Mouse (Mus musculus) heart, embryonic 14.5 days (tissue): ENCODE results near the gene AA986860. TPM values are rescaled to one million over a fixed set of nuclear protein-coding genes. Genes with fewer than 3 reads are reported as not detected.

Experiments used
- ATAC-seq: fragments of 200-750 bp; cut with Nextera tagmentation; 2 replicates; pipeline ENCODE4 v1.8.0; 2017; ENCODE audit warnings: low read depth, moderate TSS enrichment; ENCODE audit not compliant: insufficient number of reproducible peaks, insufficient read depth, low FRiP score
- H3K27ac ChIP-seq, 2 experiments: fragments of 200-500 bp in 1 of 2; fragments of 300-500 bp in 1 of 2; sonication (generic) in 1 of 2; replicated peaks in 1 of 2; 2 replicates each; pipeline ENCODE4 v1.5.1; 2012 to 2014; ENCODE audit warnings: low read depth in 2 of 2, low read length in 2 of 2, control low read depth in 1 of 2, mild to moderate bottlenecking in 1 of 2, mixed read lengths in 1 of 2; ENCODE audit not compliant: control insufficient read depth in 1 of 2, insufficient read depth in 1 of 2
- H3K27me3 ChIP-seq: fragments of 300-500 bp; sonication (generic); 2 replicates; pipeline ENCODE4 v1.6.1; 2014; ENCODE audit warnings: mild to moderate bottlenecking, low read length, control low read depth; ENCODE audit not compliant: control insufficient read depth, insufficient read depth
- H3K36me3 ChIP-seq: fragments of 300-500 bp; sonication (generic); 2 replicates; pipeline ENCODE4 v1.6.1; 2014; ENCODE audit warnings: mild to moderate bottlenecking, control low read depth, low read length, mixed read lengths; ENCODE audit not compliant: control insufficient read depth, insufficient read depth
- H3K4me1 ChIP-seq, 2 experiments: fragments of 200-500 bp in 1 of 2; fragments of 300-500 bp in 1 of 2; sonication (generic) in 1 of 2; 2 replicates each; pipeline ENCODE4 v1.6.1; 2012 to 2014; ENCODE audit warnings: low read length in 2 of 2, control low read depth in 1 of 2, mixed read lengths in 1 of 2; ENCODE audit not compliant: control insufficient read depth in 2 of 2, insufficient read depth in 2 of 2
- H3K4me2 ChIP-seq: fragments of 300-500 bp; sonication (generic); 2 replicates; pipeline ENCODE4 v1.6.1; 2014; ENCODE audit warnings: mild to moderate bottlenecking, low read length
- H3K4me3 ChIP-seq, 2 experiments: fragments of 200-500 bp in 1 of 2; fragments of 300-500 bp in 1 of 2; sonication (generic) in 1 of 2; 2 replicates each; pipeline ENCODE4 v1.5.1; 2012 to 2014; ENCODE audit warnings: low read length in 2 of 2, mild to moderate bottlenecking in 2 of 2, control low read depth in 1 of 2, low read depth in 1 of 2, moderate library complexity in 1 of 2; ENCODE audit not compliant: control insufficient read depth in 1 of 2, insufficient read depth in 1 of 2
- H3K9ac ChIP-seq: fragments of 300-500 bp; sonication (generic); 2 replicates; pipeline ENCODE4 v1.6.1; 2014; ENCODE audit warnings: mild to moderate bottlenecking, low read length
- H3K9me3 ChIP-seq: fragments of 300-500 bp; sonication (generic); 2 replicates; pipeline ENCODE4 v1.6.1; 2016; ENCODE audit warnings: low read length, control low read depth; ENCODE audit not compliant: control insufficient read depth
- WGBS: fragments of 180-500 bp; shearing (Covaris S2); extraction: QIAGEN DNeasy Blood & Tissue Kit; methylation state at CpG from one replicate; pipeline ENCODE4 v1.1.7; 2014; 5-methylcytosine and 5-hydroxymethylcytosine counted together
- polyA plus RNA-seq: library from polyadenylated mRNA; unstranded; fragments of >200 nt; fragmentation: Nextera tagmentation; extraction: Ambion mirVana; gene quantifications from 2 replicates; pipeline ENCODE4 v1.2.1, GENCODE M21; 2014

The AA986860 gene
- polyA plus RNA-seq, 1 experiment from 2014 or later, result 1.2 TPM

DNA sequence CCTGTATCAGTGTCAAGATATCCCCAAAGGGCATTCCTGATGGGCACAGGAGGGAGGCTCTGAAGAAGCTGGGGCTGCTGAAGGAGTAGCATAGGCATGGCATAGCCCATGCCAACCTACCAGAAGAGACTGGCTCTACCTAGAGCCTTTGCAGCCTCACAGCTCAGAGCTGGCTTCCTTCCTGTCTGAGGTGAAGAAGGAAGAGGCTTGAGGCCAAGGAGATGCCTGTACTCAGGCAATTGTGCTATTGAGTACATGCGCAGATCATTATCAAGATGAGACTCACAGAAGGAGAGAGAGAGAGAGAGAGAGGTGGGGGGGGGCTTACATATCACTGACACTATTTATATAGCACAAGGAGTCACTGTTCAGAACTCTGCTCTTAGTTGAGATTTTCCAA lies 12.0 kb downstream of the AA986860 start:
- ATAC-seq, result no peak
- H3K4me1 ChIP-seq, result peaks cover 13 to 15% of the 10 kb centered on the region in 2 experiments
- no peaks in the 10 kb centered on the region for H3K27me3 ChIP-seq
- no peak overlapping the region for H3K27ac ChIP-seq
- H3K9ac ChIP-seq, result no peak overlapping the region
- H3K36me3 ChIP-seq, result no peaks in the 10 kb centered on the region
- no peak overlapping the region for H3K4me3 ChIP-seq
- no peak overlapping the region for H3K4me2 ChIP-seq
- H3K9me3 ChIP-seq, result no peaks in the 10 kb centered on the region
- WGBS, result 76% methylated on average over 1 of the region's 1 CpGs

DNA sequence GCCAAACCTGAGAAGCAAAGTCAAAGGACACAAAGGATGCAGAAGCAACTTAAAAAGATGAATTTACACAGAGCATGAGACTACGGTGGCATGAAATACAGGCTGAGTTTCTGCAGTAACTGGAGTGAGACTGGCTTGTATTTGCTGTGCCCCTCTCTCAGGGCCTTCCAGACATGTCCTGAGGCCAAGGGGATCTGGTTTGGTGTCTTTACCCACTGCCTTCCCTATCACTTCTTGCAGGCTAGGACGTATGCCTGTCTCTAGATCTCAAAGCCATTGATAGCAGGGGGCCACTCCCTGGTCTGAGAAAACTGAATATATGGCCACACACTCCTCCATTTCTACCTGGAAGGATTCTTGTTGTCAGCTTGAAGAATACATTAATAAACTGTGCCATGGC lies 12.4 kb downstream of the AA986860 start:
- no peaks in the 10 kb centered on the region for H3K9me3 ChIP-seq
- peaks cover 13 to 15% of the 10 kb centered on the region in 2 experiments for H3K4me1 ChIP-seq
- no peak overlapping the region for H3K4me2 ChIP-seq
- H3K4me3 ChIP-seq, result no peak overlapping the region
- no peak overlapping the region for H3K9ac ChIP-seq
- WGBS, result 57% methylated on average over 2 of the region's 2 CpGs
- ATAC-seq, result no peak
- no peaks in the 10 kb centered on the region for H3K36me3 ChIP-seq
- H3K27me3 ChIP-seq, result no peaks in the 10 kb centered on the region
- no peak overlapping the region for H3K27ac ChIP-seq

DNA sequence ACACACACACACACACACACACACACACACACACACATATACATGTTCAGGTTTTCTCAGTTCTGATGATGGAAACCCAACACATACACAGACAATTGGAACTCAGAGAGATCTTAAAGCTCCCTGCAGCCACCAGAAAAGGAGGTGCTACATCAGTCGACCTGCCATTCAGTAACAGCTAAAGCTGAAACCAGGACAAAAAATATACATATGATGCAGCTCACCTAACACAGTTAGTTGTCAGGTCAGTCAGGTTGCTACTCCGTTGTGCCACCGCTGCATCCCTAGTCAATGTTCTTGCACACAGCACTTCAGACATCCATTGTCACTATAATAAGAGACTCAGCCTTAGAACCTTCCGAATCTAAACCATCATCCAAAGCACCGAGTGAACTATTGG lies 13.2 kb downstream of the AA986860 start:
- no peak overlapping the region for H3K4me3 ChIP-seq
- H3K4me1 ChIP-seq, result peaks cover 13 to 15% of the 10 kb centered on the region in 2 experiments
- no peak overlapping the region for H3K4me2 ChIP-seq
- no peaks in the 10 kb centered on the region for H3K36me3 ChIP-seq
- 88% methylated on average over 5 of the region's 5 CpGs for WGBS
- no peaks in the 10 kb centered on the region for H3K9me3 ChIP-seq
- H3K27me3 ChIP-seq, result no peaks in the 10 kb centered on the region
- no peak for ATAC-seq
- H3K27ac ChIP-seq, result no peak overlapping the region
- no peak overlapping the region for H3K9ac ChIP-seq

DNA sequence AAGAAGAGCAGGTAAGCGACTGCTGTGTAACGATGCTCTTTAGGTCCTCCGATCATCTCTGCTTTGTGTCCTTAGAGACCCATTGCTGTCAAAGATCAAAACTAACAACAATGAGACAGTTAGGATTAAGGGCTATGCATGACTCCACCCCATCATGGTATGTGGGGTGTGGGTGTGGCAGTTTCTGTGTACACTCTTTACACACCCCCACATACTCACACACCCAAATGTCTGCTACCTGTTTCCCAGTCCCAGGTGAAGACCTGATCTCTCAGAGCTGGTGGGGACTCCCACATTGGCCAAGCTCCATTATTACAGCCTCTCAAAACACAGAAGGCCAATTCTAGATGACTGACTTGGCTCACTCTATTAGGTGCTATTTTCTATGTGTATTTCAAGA lies 13.8 kb downstream of the AA986860 start:
- Histone ChIP-seq H3K36me3 (no peaks in the 10 kb centered on the region), H3K4me1 (peaks cover 10 to 12% of the 10 kb centered on the region in 2 experiments), H3K4me3 (no peak overlapping the region), H3K9ac (no peak overlapping the region), H3K4me2 (no peak overlapping the region), H3K27me3 (no peaks in the 10 kb centered on the region), H3K27ac (no peak overlapping the region), H3K9me3 (no peaks in the 10 kb centered on the region)
- WGBS, result 91% methylated on average over 3 of the region's 3 CpGs
- no peak for ATAC-seq

DNA sequence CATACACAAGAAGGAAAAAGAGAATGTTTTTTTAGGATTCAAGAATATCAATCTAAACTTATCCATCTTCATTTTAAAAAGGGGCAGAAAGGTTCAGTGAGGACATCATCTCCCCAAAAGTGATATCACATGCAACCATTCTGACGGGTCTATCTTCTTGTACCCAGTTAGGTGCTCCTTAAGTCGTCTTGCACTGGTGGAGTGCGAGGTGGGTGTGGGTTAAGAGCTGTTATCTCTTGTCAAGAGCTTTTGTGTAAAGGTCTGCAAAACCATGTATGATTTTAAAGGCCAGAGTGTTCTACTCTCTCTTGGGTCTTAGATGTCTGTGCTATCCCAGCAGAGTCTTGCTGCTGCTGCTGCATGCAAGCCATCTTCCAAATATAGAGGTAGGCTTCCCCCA lies 15.0 kb downstream of the AA986860 start:
- Histone ChIP-seq H3K36me3 (no peaks in the 10 kb centered on the region), H3K4me3 (no peak overlapping the region), H3K27ac (no peak overlapping the region), H3K9me3 (no peaks in the 10 kb centered on the region), H3K9ac (no peak overlapping the region), H3K4me2 (no peak overlapping the region), H3K27me3 (no peaks in the 10 kb centered on the region), H3K4me1 (peaks cover 0 to 3% of the 10 kb centered on the region in 2 experiments; a peak in 1 of 4 replicates)
- no peak for ATAC-seq
- WGBS, result 56% methylated on average over 3 of the region's 3 CpGs

DNA sequence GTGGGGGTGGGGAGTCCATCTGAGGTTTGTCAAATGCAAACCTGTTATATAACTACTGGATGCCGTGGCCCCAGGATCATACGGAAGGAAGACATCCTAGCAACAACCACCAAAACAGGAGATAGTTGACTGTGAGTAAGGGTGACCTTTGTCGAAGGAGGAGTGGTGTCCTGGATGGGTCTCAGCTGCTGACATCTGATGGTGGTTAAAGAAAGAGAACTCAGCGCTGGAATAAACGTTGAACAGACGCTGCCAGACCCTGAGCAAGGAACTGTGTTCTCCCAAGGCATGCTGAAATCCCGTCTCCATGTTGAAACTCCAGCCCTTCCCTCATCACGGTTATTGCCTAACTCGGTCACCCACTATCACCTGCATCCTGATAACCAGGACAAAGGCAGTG lies 27.9 kb downstream of the AA986860 start:
- Histone ChIP-seq H3K27me3 (no peaks in the 10 kb centered on the region), H3K27ac (no peak overlapping the region), H3K36me3 (no peaks in the 10 kb centered on the region), H3K4me2 (no peak overlapping the region), H3K4me1 (0 out of 4 replicates have a peak, but pooled peaks cover 2% of the 10 kb centered on the region in 2 experiments), H3K9ac (no peak overlapping the region), H3K9me3 (no peaks in the 10 kb centered on the region), H3K4me3 (no peak overlapping the region)
- 18% methylated on average over 9 of the region's 9 CpGs for WGBS
- no peak for ATAC-seq

DNA sequence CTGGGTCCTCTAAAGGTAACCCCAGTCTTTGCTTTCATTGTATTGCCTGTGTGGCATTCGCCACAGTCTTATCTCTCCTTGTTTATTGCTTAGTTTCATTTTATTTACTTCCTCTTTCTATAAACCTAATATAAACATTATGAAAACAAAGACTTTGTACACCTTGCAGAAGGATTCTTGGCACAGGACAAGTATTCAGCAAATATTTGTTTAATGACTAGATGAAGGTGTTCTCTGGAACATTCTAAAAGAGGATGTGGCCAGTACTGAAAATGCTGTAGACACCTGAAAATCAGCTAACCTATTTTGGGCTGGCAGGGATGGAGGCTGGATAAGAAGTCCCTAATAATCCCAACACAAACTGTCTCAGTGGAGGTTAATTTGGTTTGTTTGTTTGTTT lies 29.8 kb downstream of the AA986860 start:
- H3K27ac ChIP-seq, result no peak overlapping the region
- no peaks in the 10 kb centered on the region for H3K36me3 ChIP-seq
- no peak overlapping the region for H3K4me2 ChIP-seq
- H3K9me3 ChIP-seq, result no peaks in the 10 kb centered on the region
- WGBS, result 88% methylated on average over 1 of the region's 1 CpGs
- 0 out of 4 replicates have a peak, but pooled peaks cover 2% of the 10 kb centered on the region in 2 experiments for H3K4me1 ChIP-seq
- no peak for ATAC-seq
- no peak overlapping the region for H3K4me3 ChIP-seq
- H3K27me3 ChIP-seq, result no peaks in the 10 kb centered on the region
- H3K9ac ChIP-seq, result no peak overlapping the region

DNA sequence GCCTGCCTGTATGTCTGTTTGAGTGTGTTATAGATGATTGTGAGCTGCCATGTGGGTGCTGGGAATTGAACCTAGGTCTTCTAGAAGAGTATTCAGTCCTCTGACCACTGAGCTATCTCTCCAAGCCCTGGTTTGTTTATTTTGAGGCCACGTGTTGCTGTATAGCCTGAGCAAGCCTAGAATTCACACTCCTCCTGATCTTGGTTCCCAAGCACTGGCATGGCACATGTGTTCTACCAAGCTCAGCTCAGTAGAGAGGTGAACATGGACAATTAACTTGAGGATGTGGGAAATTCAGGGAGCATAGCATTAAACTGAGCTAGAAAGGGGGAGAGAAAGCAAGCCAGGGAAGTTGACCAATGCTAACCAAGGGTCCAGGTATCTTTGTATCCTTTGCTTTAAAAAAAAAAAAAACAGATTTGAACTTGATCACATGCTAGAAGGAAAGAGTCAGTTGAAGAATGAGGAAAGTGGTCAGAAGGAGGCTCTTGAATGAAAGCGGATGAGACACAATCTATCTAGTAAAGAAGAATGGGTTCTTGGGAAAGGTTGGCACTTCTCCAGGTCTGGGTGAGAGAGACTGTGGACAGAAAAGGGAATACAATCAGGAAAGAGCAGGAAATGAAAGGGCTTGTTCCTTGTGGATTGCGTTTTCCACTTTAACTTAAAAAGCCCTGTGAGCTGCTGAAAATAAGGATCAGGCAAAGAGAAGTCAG lies 30.4 kb downstream of the AA986860 start:
- Histone ChIP-seq H3K9ac (no peak overlapping the region), H3K36me3 (no peaks in the 10 kb centered on the region), H3K9me3 (no peaks in the 10 kb centered on the region), H3K4me1 (0 out of 4 replicates have a peak, but pooled peaks cover 2% of the 10 kb centered on the region in 2 experiments), H3K27me3 (no peaks in the 10 kb centered on the region), H3K4me3 (no peak overlapping the region), H3K27ac (no peak overlapping the region), H3K4me2 (no peak overlapping the region)
- ATAC-seq, result no peak
- 52% methylated on average over 3 of the region's 3 CpGs for WGBS
